Comparison of ENCODE assay signal across 9 mouse cellular contexts in genomic region chr3:95284501-95285281, GRCm38 (mm10). TPM values are rescaled to one million over a fixed set of nuclear protein-coding genes. Genes with fewer than 3 reads are reported as not detected.
DNase-seq lines count a peak whose midpoint lies in the region; ATAC-seq and TF ChIP-seq lines count a peak whose summit lies in the region.
"Had no signal": no experiment of that assay in that cellular context is flagged by ENCODE, and none has a peak within 500 bp of the region (broad histone marks: within the 10 kb centered on the region; RNA-seq: fewer than 3 reads in every experiment).

No protein-coding gene starts in this region.

- TF ChIP-seq POLR2A in limb, embryonic 14.5 days (IDR thresholded peaks at IDR 0.05; ENCODE audit: borderline replicate concordance, extremely low read depth, insufficient read depth, insufficient read length), result no peak

- peak overlapping the region; percentile 99 for H3K4me3 ChIP-seq in megakaryocyte, embryonic 14.5 days (replicated peaks)
- peak overlapping the region; percentile 77; the same call in 1 of the 2 replicates for H3K4me3 ChIP-seq in limb, embryonic 14.5 days (replicated peaks; ENCODE audit: low read length)
- peak overlapping the region; percentile 78; the same call in 1 of the 2 replicates for H3K4me3 ChIP-seq in stomach, embryonic 14.5 days (ENCODE audit: low read depth, low read length)

- ATAC-seq in megakaryocyte, adult 5-6 weeks (ENCODE audit: poor library complexity, severe bottlenecking), result no peak
- ATAC-seq in limb, embryonic 14.5 days (ENCODE audit: low FRiP score, low read depth), result no peak
- no peak for ATAC-seq in stomach, embryonic 14.5 days (ENCODE audit: insufficient number of reproducible peaks, insufficient read depth, low FRiP score, low read depth)

- H3K36me3 ChIP-seq in megakaryocyte, embryonic 14.5 days (replicated peaks; ENCODE audit: low read length), result peaks cover 62% of the 10 kb centered on the region
- peaks cover 25% of the 10 kb centered on the region for H3K36me3 ChIP-seq in limb, embryonic 14.5 days (ENCODE audit: control insufficient read depth, insufficient read depth, low read length)
- H3K36me3 ChIP-seq in stomach, embryonic 14.5 days (ENCODE audit: control insufficient read depth, insufficient read depth, low read length), result peaks cover 14% of the 10 kb centered on the region

- no peaks in the 10 kb centered on the region for H3K9me3 ChIP-seq in megakaryocyte, embryonic 14.5 days
- no peaks in the 10 kb centered on the region for H3K9me3 ChIP-seq in limb, embryonic 14.5 days (ENCODE audit: control insufficient read depth, low read length)
- H3K9me3 ChIP-seq in stomach, embryonic 14.5 days (ENCODE audit: control insufficient read depth, low read depth, low read length), result no peaks in the 10 kb centered on the region

- no peaks in the 10 kb centered on the region for H3K27me3 ChIP-seq in megakaryocyte, embryonic 14.5 days (replicated peaks)
- H3K27me3 ChIP-seq in limb, embryonic 14.5 days (ENCODE audit: control insufficient read depth, insufficient read depth, low read length), result no peaks in the 10 kb centered on the region
- H3K27me3 ChIP-seq in stomach, embryonic 14.5 days (ENCODE audit: control insufficient read depth, insufficient read depth, low read length), result no peaks in the 10 kb centered on the region

- H3K4me2 ChIP-seq in limb, embryonic 14.5 days (replicated peaks; ENCODE audit: low read depth, low read length, severe bottlenecking), result peak overlapping the region; percentile 68
- peak overlapping the region; percentile 70 for H3K4me2 ChIP-seq in stomach, embryonic 14.5 days (replicated peaks; ENCODE audit: low read depth, low read length)

- no peak overlapping the region for H3K9ac ChIP-seq in limb, embryonic 14.5 days (ENCODE audit: low read depth, low read length, severe bottlenecking)
- H3K9ac ChIP-seq in stomach, embryonic 14.5 days (replicated peaks; ENCODE audit: low read depth, low read length), result no peak overlapping the region

- H3K4me1 ChIP-seq in megakaryocyte, embryonic 14.5 days, result peaks cover 60% of the 10 kb centered on the region
- peaks cover 13% of the 10 kb centered on the region for H3K4me1 ChIP-seq in limb, embryonic 14.5 days (ENCODE audit: control insufficient read depth, insufficient read depth, low read length)
- peaks cover 13% of the 10 kb centered on the region for H3K4me1 ChIP-seq in stomach, embryonic 14.5 days (ENCODE audit: control insufficient read depth, insufficient read depth, low read length)

- 85% methylated on average over 12 of the region's 12 CpGs for whole genome bisulfite sequencing in limb, embryonic 14.5 days
- 80% methylated on average over 12 of the region's 12 CpGs for WGBS in stomach, embryonic 14.5 days

- no peak overlapping the region for H3K27ac ChIP-seq in limb, embryonic 14.5 days (replicated peaks; ENCODE audit: low read depth, low read length)
- H3K27ac ChIP-seq in stomach, embryonic 14.5 days (ENCODE audit: low read length), result no peak overlapping the region

- peak; percentile 24 for DNase-seq in cerebellum, adult 11-12 months
- no peak for DNase-seq in cerebellum, adult 9-11 months
- no peak for DNase-seq in limb, embryonic 14.5 days (ENCODE audit: low spot score)
- no peak for DNase-seq in testis, postnatal 14 days (ENCODE audit: low spot score)
- no peak for DNase-seq in yolk sac, embryonic 10.5 days (ENCODE audit: low spot score)
- DNase-seq: kidney, postnatal 10 days had no signal

RNA-seq across cellular contexts. Expression of gene Prune1, which starts 2.8 kb away (rescaled TPM):
- polyA plus RNA-seq in megakaryocyte, embryonic 14.5 days (2012; ENCODE audit: insufficient read depth, low replicate concordance), result 5.2 and 6.0 TPM in 2 replicates
- 12.4 and 14.5 TPM in 2 replicates for total RNA-seq in megakaryocyte, adult 5-6 weeks (2015)
- total RNA-seq in megakaryocyte, adult 5-6 weeks (2017), result 7.8 and 10.2 TPM in 2 replicates
- 31.5 and 38.0 TPM in 2 replicates for polyA plus RNA-seq in limb, embryonic 14.5 days (2012; rRNA removed)
- 21.8 and 24.0 TPM in 2 replicates for polyA plus RNA-seq in limb, embryonic 14.5 days (2014; fragmentation: Nextera tagmentation; extraction: Ambion mirVana)
- 20.1 and 23.1 TPM in 2 replicates for polyA plus RNA-seq in stomach, embryonic 14.5 days (2014; fragmentation: Nextera tagmentation; extraction: Ambion mirVana)

RNA-seq across cellular contexts. Expression of gene Mindy1, which starts 3.5 kb away (rescaled TPM):
- polyA plus RNA-seq in megakaryocyte, embryonic 14.5 days (2012; ENCODE audit: insufficient read depth, low replicate concordance), result 517 and 1,363 TPM in 2 replicates
- total RNA-seq in megakaryocyte, adult 5-6 weeks (2015), result 49.5 and 55.2 TPM in 2 replicates
- total RNA-seq in megakaryocyte, adult 5-6 weeks (2017), result 44.0 and 54.1 TPM in 2 replicates
- 45.8 and 57.9 TPM in 2 replicates for polyA plus RNA-seq in limb, embryonic 14.5 days (2012; rRNA removed)
- polyA plus RNA-seq in limb, embryonic 14.5 days (2014; fragmentation: Nextera tagmentation; extraction: Ambion mirVana), result 45.6 and 47.5 TPM in 2 replicates
- 47.1 and 51.1 TPM in 2 replicates for polyA plus RNA-seq in stomach, embryonic 14.5 days (2014; fragmentation: Nextera tagmentation; extraction: Ambion mirVana)

RNA-seq across cellular contexts. Expression of gene Anxa9, which starts 22.3 kb away (rescaled TPM):
- polyA plus RNA-seq in megakaryocyte, embryonic 14.5 days (2012; ENCODE audit: insufficient read depth, low replicate concordance), result 0.66 TPM in 1 of 2 replicates, not detected in the other
- total RNA-seq in megakaryocyte, adult 5-6 weeks (2015), result 3.0 and 3.8 TPM in 2 replicates
- 1.9 and 2.4 TPM in 2 replicates for total RNA-seq in megakaryocyte, adult 5-6 weeks (2017)
- polyA plus RNA-seq in limb, embryonic 14.5 days (2012; rRNA removed), result 3.8 and 4.7 TPM in 2 replicates
- polyA plus RNA-seq in limb, embryonic 14.5 days (2014; fragmentation: Nextera tagmentation; extraction: Ambion mirVana), result 4.7 and 4.9 TPM in 2 replicates
- polyA plus RNA-seq in stomach, embryonic 14.5 days (2014; fragmentation: Nextera tagmentation; extraction: Ambion mirVana), result 1.7 and 2.1 TPM in 2 replicates

RNA-seq across cellular contexts. Expression of gene Cers2, which starts 29.9 kb away (rescaled TPM):
- 36.9 and 124 TPM in 2 replicates for polyA plus RNA-seq in megakaryocyte, embryonic 14.5 days (2012; ENCODE audit: insufficient read depth, low replicate concordance)
- total RNA-seq in megakaryocyte, adult 5-6 weeks (2015), result 184 and 191 TPM in 2 replicates
- 86.0 and 107 TPM in 2 replicates for total RNA-seq in megakaryocyte, adult 5-6 weeks (2017)
- 183 TPM in 2 replicates for polyA plus RNA-seq in limb, embryonic 14.5 days (2012; rRNA removed)
- polyA plus RNA-seq in limb, embryonic 14.5 days (2014; fragmentation: Nextera tagmentation; extraction: Ambion mirVana), result 140 and 155 TPM in 2 replicates
- 136 and 146 TPM in 2 replicates for polyA plus RNA-seq in stomach, embryonic 14.5 days (2014; fragmentation: Nextera tagmentation; extraction: Ambion mirVana)

RNA-seq across cellular contexts. Expression of gene Bnipl, which starts 33.7 kb away (rescaled TPM):
- polyA plus RNA-seq in megakaryocyte, embryonic 14.5 days (2012; ENCODE audit: insufficient read depth, low replicate concordance), result 0.30 TPM in 1 of 2 replicates, not detected in the other
- not detected in 2 replicates for total RNA-seq in megakaryocyte, adult 5-6 weeks (2015)
- total RNA-seq in megakaryocyte, adult 5-6 weeks (2017), result not detected in 2 replicates
- polyA plus RNA-seq in limb, embryonic 14.5 days (2012; rRNA removed), result 6.8 and 12.0 TPM in 2 replicates
- polyA plus RNA-seq in limb, embryonic 14.5 days (2014; fragmentation: Nextera tagmentation; extraction: Ambion mirVana), result 11.7 and 13.3 TPM in 2 replicates
- polyA plus RNA-seq in stomach, embryonic 14.5 days (2014; fragmentation: Nextera tagmentation; extraction: Ambion mirVana), result 8.2 and 8.4 TPM in 2 replicates
